Mouse (Mus musculus) ES-E14 (cell line): ENCODE data around the gene Atoh8. TPM values are rescaled to one million over a fixed set of nuclear protein-coding genes. Genes with fewer than 3 reads are reported as not detected.

Experiments
- DNase-seq: peaks from one replicate; pipeline ENCODE4 v3.0.0-alpha.2; 2013; ENCODE audit warnings: low read depth, low spot score
- H3K27ac ChIP-seq: 2 replicates; pipeline ENCODE4 v1.5.1; 2012; ENCODE audit warnings: low read depth, mild to moderate bottlenecking, low read length, moderate library complexity, mixed read lengths; ENCODE audit not compliant: poor library complexity, insufficient read depth, severe bottlenecking
- H3K36me3 ChIP-seq: 2 replicates; pipeline ENCODE4 v1.6.1; 2012; ENCODE audit warnings: mild to moderate bottlenecking, low read length, moderate library complexity, mixed read lengths; ENCODE audit not compliant: control insufficient read depth, poor library complexity, insufficient read depth, severe bottlenecking
- H3K4me1 ChIP-seq, 2 experiments: fragments of 150-350 bp in 1 of 2; sonication (generic) in 1 of 2; 2 replicates each; pipeline ENCODE4 v1.6.1; 2012; ENCODE audit warnings: low read length in 2 of 2, mild to moderate bottlenecking in 1 of 2, mixed read lengths in 1 of 2; ENCODE audit not compliant: control insufficient read depth in 2 of 2, insufficient read depth in 2 of 2, poor library complexity in 1 of 2
- H3K4me3 ChIP-seq, 2 experiments: fragments of 150-350 bp in 1 of 2; sonication (generic) in 1 of 2; 2 replicates each; pipeline ENCODE4 v1.5.1; 2012; ENCODE audit warnings: low read length in 2 of 2, low read depth in 1 of 2, mild to moderate bottlenecking in 1 of 2, mixed read lengths in 1 of 2; ENCODE audit not compliant: insufficient read depth in 1 of 2, poor library complexity in 1 of 2, severe bottlenecking in 1 of 2
- H3K9ac ChIP-seq: 2 replicates; pipeline ENCODE4 v1.6.1; 2012; ENCODE audit warnings: low read depth, mild to moderate bottlenecking, low read length, mixed read lengths; ENCODE audit not compliant: poor library complexity, insufficient read depth, severe bottlenecking
- H3K9me3 ChIP-seq: fragments of 150-350 bp; sonication (generic); 2 replicates; pipeline ENCODE4 v1.6.1; 2012; ENCODE audit warnings: low read depth, mild to moderate bottlenecking, low read length; ENCODE audit not compliant: control insufficient read depth, insufficient read depth
- CHD2 ChIP-seq: IDR thresholded peaks from 2 replicates; pipeline ENCODE4 v1.6.1; 2014; ENCODE audit warnings: mild to moderate bottlenecking, low read depth, low read length, inconsistent platforms
- HCFC1 ChIP-seq: IDR thresholded peaks from 2 replicates; pipeline ENCODE4 v1.6.1; 2012; ENCODE audit warnings: low read length, inconsistent platforms, borderline replicate concordance; ENCODE audit not compliant: insufficient read depth
- MAFK ChIP-seq: IDR thresholded peaks from 2 replicates; pipeline ENCODE4 v1.6.1; 2014; ENCODE audit warnings: mild to moderate bottlenecking, low read depth, low read length, inconsistent platforms; ENCODE audit not compliant: insufficient read depth
- ZC3H11A ChIP-seq: IDR thresholded peaks from 2 replicates; pipeline ENCODE4 v1.6.1; 2012; ENCODE audit warnings: low read depth, mild to moderate bottlenecking, inconsistent platforms, low read length, borderline replicate concordance
- ZNF384 ChIP-seq: IDR thresholded peaks from 2 replicates; pipeline ENCODE4 v1.6.1; 2012; ENCODE audit warnings: low read depth, low read length, inconsistent platforms
- in situ Hi-C, 2 experiments: fragments of 600-800 bp; cut with MboI; formaldehyde crosslinking; loops; one replicate each; pipeline ENCODE4 v1.15.1; 2025; ENCODE audit warnings: low sequenced_read_pairs in 2 of 2, inconsistent platforms in 1 of 2; ENCODE audit not compliant: unreplicated experiment in 2 of 2
- total RNA-seq: library from RNA; depleted of rRNA; stranded (reverse); fragments of 300-350 nt; gene quantifications from 2 replicates; pipeline ENCODE4 v1.2.3, GENCODE M21; 2012

Gene Atoh8
- total RNA-seq, 1 experiment: 1.0 TPM

DNA sequence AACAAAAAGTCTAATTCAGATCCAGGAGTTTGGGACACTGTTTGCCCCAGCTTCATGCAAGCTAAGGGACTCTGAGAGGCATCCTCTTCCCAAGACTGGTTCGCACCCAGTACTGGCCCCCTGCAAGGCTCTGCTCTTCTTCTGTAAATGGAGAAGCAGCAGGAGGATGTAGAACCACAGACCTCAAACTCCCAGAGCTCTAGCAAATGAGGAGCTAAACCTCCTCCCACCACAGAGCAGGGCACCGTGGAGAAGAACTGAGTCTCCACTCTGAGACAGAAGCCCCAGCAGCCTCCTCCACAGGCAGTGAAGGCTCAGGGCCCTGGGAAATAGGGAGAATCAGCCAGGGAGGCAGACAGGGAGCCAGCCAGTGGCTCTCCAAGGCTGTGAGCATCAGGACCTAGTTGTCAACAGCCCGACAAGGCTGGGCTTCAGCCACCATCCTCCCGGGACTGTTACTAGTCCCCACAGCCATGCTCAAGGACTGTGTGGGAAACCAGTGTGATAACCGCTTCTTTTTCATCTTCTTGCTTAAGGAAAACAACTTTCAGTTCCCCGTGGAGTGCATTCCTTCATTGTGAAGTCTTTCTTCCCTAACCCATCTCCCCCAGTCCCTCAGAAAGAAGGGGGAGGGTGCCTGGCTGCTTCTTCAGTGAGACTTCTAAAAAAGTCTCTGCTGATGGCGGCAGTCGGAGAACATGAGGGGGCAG lies 5.9 kb upstream of the Atoh8 start:
- no peaks in the 10 kb centered on the region for H3K9me3 ChIP-seq
- H3K9ac ChIP-seq: no peak overlapping the region
- H3K4me1 ChIP-seq: peaks cover 2 to 3% of the 10 kb centered on the region in 2 experiments; a peak in 1 of 4 replicates
- in situ Hi-C loops: loop anchor here in 1 of 2 experiments (10.0 kb wide), 1 partner anchor 56 kb away; no protein-coding TSS in a partner anchor
- TF ChIP-seq HCFC1: no peak
- TF ChIP-seq ZC3H11A: no peak
- no peak for TF ChIP-seq MAFK
- TF ChIP-seq CHD2: no peak
- no peak for TF ChIP-seq ZNF384
- H3K27ac ChIP-seq: no peak overlapping the region
- H3K4me3 ChIP-seq: no peak overlapping the region
- H3K36me3 ChIP-seq: no peaks in the 10 kb centered on the region
- no peak for DNase-seq

- no peak overlapping the region for H3K9ac ChIP-seq
- no peak overlapping the region for H3K4me3 ChIP-seq
- no peak overlapping the region for H3K27ac ChIP-seq
- DNase-seq: no peak
- peaks cover 2% of the 10 kb centered on the region in 2 experiments; a peak in 1 of 4 replicates for H3K4me1 ChIP-seq
- in situ Hi-C loops: loop anchor here in 1 of 2 experiments (10.0 kb wide), 1 partner anchor 55 kb away; no protein-coding TSS in a partner anchor
- no peaks in the 10 kb centered on the region for H3K36me3 ChIP-seq
- no peak for TF ChIP-seq ZNF384
- no peak for TF ChIP-seq ZC3H11A
- TF ChIP-seq MAFK: no peak
- no peak for TF ChIP-seq HCFC1
- no peak for TF ChIP-seq CHD2
- no peaks in the 10 kb centered on the region for H3K9me3 ChIP-seq
Observed at GRCm38 (mm10) chr6:72240042-72240441, 4.7 kb upstream of the Atoh8 start.

- Histone ChIP-seq H3K9ac (no peak overlapping the region), H3K4me3 (no peak overlapping the region), H3K27ac (no peak overlapping the region), H3K36me3 (no peaks in the 10 kb centered on the region), H3K4me1 (no peaks in the 10 kb centered on the region), H3K9me3 (no peaks in the 10 kb centered on the region)
- in situ Hi-C loops: loop anchor here in 1 of 2 experiments (10.0 kb wide), 1 partner anchor 52 kb away; no protein-coding TSS in a partner anchor
- TF ChIP-seq HCFC1 (no peak), ZC3H11A (peak; percentile 55; the same call in 1 of the 2 replicates)
- DNase-seq: peak; percentile 85
Observed at GRCm38 (mm10) chr6:72237035-72237434, 1.7 kb upstream of the Atoh8 start.

DNA sequence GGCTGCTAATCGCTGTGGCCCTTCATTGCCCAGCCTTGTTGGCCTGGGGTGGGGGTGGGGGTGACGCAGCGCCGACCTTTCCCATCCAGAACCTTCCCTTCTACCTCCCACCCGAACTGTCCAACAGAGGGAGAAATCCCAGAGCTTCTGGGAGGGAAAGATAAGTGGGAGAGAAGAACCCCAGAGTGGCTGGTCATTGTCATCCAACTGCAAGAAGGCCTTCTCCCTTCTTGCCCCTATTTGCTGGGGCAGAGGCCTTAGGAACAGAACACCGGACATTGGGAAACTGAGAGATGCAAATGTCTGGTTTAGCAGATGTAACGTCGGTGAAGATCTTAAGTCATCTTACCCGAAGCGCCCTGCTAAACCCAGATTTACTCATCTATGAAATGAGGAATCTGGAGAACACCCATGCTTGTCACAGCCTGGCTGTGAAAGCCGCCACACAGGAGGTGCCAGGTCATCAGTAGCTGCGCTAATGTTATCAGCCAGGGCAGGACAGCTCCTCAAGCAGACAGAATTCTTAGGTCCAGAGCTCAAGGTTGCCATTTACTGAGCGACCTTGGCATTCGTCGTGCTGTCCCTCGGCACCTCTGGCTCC lies 530 bp upstream of the Atoh8 start:
- H3K4me1 ChIP-seq: no peaks in the 10 kb centered on the region

More for the DNA sequence above, 530 bp upstream of the Atoh8 start:
- in situ Hi-C loops: loop anchor here in 1 of 2 experiments (10.0 kb wide), 1 partner anchor 51 kb away; no protein-coding TSS in a partner anchor
- TF ChIP-seq ZC3H11A (no peak), HCFC1 (no peak), CHD2 (no peak), ZNF384 (no peak), MAFK (no peak)
- Histone ChIP-seq H3K9ac (no peak overlapping the region), H3K4me3 (peak overlapping the region; percentile 51 to 68; a peak in 3 of 4 replicates), H3K9me3 (no peaks in the 10 kb centered on the region), H3K36me3 (no peaks in the 10 kb centered on the region), H3K27ac (no peak overlapping the region)
- DNase-seq: no peak
